16 mouse cellular contexts compared by ENCODE assay signal in genomic region chr7:35992511-35992910, GRCm38 (mm10).
DNase-seq lines count a peak whose midpoint lies in the region; ATAC-seq and TF ChIP-seq lines count a peak whose summit lies in the region.
"Had no signal": no experiment of that assay in that cellular context is flagged by ENCODE, and none has a peak within 500 bp of the region (broad histone marks: within the 10 kb centered on the region; RNA-seq: fewer than 3 reads in every experiment).

No protein-coding gene starts in this region.

- no peaks in the 10 kb centered on the region for H3K4me1 ChIP-seq in heart, embryonic 10.5 days
- H3K4me1 ChIP-seq in embryonic facial prominence, embryonic 13.5 days, result peaks cover 44% of the 10 kb centered on the region
- peaks cover 12% of the 10 kb centered on the region for H3K4me1 ChIP-seq in limb, embryonic 14.5 days (ENCODE audit: control insufficient read depth, insufficient read depth, low read length)
- H3K4me1 ChIP-seq in kidney, embryonic 15.5 days, result peaks cover 9% of the 10 kb centered on the region; the same call in 1 of the 2 replicates
- H3K4me1 ChIP-seq: forebrain, embryonic 15.5 days; heart, embryonic 15.5 days had no signal

- peak overlapping the region; percentile 17; the same call in 1 of the 2 replicates for H3K4me2 ChIP-seq in embryonic facial prominence, embryonic 13.5 days
- H3K4me2 ChIP-seq in limb, embryonic 14.5 days (replicated peaks; ENCODE audit: low read depth, low read length, severe bottlenecking), result 0 out of 2 replicates have a peak overlapping the region, but pooled peaks have one; percentile 3
- H3K4me2 ChIP-seq in kidney, embryonic 15.5 days, result no peak overlapping the region
- H3K4me2 ChIP-seq: forebrain, embryonic 15.5 days; heart, embryonic 15.5 days; neural tube, embryonic 13.5 days had no signal

- 83% methylated on average over 8 of the region's 8 CpGs for WGBS in heart, embryonic 10.5 days
- 8% methylated on average over 8 of the region's 8 CpGs for WGBS in embryonic facial prominence, embryonic 13.5 days
- 16% methylated on average over 8 of the region's 8 CpGs for WGBS in limb, embryonic 14.5 days
- WGBS in kidney, embryonic 15.5 days, result 68% methylated on average over 8 of the region's 8 CpGs

- H3K9me3 ChIP-seq in heart, embryonic 10.5 days, result no peaks in the 10 kb centered on the region
- H3K9me3 ChIP-seq in embryonic facial prominence, embryonic 13.5 days, result no peaks in the 10 kb centered on the region
- H3K9me3 ChIP-seq in limb, embryonic 14.5 days (ENCODE audit: control insufficient read depth, low read length), result no peaks in the 10 kb centered on the region
- no peaks in the 10 kb centered on the region for H3K9me3 ChIP-seq in kidney, embryonic 15.5 days (replicated peaks)
- H3K9me3 ChIP-seq: forebrain, embryonic 15.5 days; heart, embryonic 15.5 days had no signal

- no peak overlapping the region for H3K9ac ChIP-seq in embryonic facial prominence, embryonic 13.5 days
- H3K9ac ChIP-seq in limb, embryonic 14.5 days (ENCODE audit: low read depth, low read length, severe bottlenecking), result no peak overlapping the region
- H3K9ac ChIP-seq in kidney, embryonic 15.5 days, result no peak overlapping the region
- H3K9ac ChIP-seq: forebrain, embryonic 15.5 days; heart, embryonic 15.5 days; neural tube, embryonic 13.5 days had no signal

- no peak overlapping the region for H3K4me3 ChIP-seq in heart, embryonic 10.5 days
- H3K4me3 ChIP-seq in embryonic facial prominence, embryonic 13.5 days, result no peak overlapping the region
- H3K4me3 ChIP-seq in limb, embryonic 14.5 days (replicated peaks; ENCODE audit: low read length), result no peak overlapping the region
- no peak overlapping the region for H3K4me3 ChIP-seq in kidney, embryonic 15.5 days (replicated peaks)
- H3K4me3 ChIP-seq: forebrain, embryonic 15.5 days; heart, embryonic 15.5 days; neural tube, embryonic 13.5 days had no signal

- 0 out of 2 replicates have a peak, but pooled peaks have one; percentile 65 for ATAC-seq in embryonic facial prominence, embryonic 13.5 days (ENCODE audit: insufficient number of reproducible peaks, insufficient read depth, low FRiP score, low TSS enrichment, low read depth)
- no peak for ATAC-seq in limb, embryonic 14.5 days (ENCODE audit: low FRiP score, low read depth)
- no peak for ATAC-seq in kidney, embryonic 15.5 days (replicated peaks; ENCODE audit: low FRiP score)
- ATAC-seq: forebrain, embryonic 15.5 days; hindbrain, embryonic 16.5 days had no signal

- no peak overlapping the region for H3K27ac ChIP-seq in heart, embryonic 10.5 days
- peak overlapping the region; percentile 52 for H3K27ac ChIP-seq in embryonic facial prominence, embryonic 13.5 days
- H3K27ac ChIP-seq in limb, embryonic 14.5 days (replicated peaks; ENCODE audit: low read depth, low read length), result no peak overlapping the region
- no peak overlapping the region for H3K27ac ChIP-seq in kidney, embryonic 15.5 days
- H3K27ac ChIP-seq: forebrain, embryonic 15.5 days; heart, embryonic 15.5 days; kidney, postnatal 0 days; neural tube, embryonic 13.5 days had no signal

- DNase-seq in heart, embryonic 10.5 days (ENCODE audit: low spot score), result peak; percentile 6
- no peak for DNase-seq in heart, postnatal 4 days
- peak; percentile 61 for DNase-seq in T-cell, adult 2 months (ENCODE audit: low spot score)
- DNase-seq in limb, embryonic 14.5 days (ENCODE audit: low spot score), result peak; percentile 50
- DNase-seq in layer of hippocampus, postnatal 14 days (ENCODE audit: low spot score in 2 of 2), result no peak
- no peak for DNase-seq in kidney, postnatal 10 days
- DNase-seq: cerebellum, adult 11 months; gastrocnemius, postnatal 14 days; midbrain, embryonic 14.5 days had no signal

- no peaks in the 10 kb centered on the region for H3K36me3 ChIP-seq in heart, embryonic 10.5 days
- no peaks in the 10 kb centered on the region for H3K36me3 ChIP-seq in embryonic facial prominence, embryonic 13.5 days
- no peaks in the 10 kb centered on the region for H3K36me3 ChIP-seq in limb, embryonic 14.5 days (ENCODE audit: control insufficient read depth, insufficient read depth, low read length)
- no peaks in the 10 kb centered on the region for H3K36me3 ChIP-seq in kidney, embryonic 15.5 days
- H3K36me3 ChIP-seq: forebrain, embryonic 15.5 days; heart, embryonic 15.5 days; neural tube, embryonic 13.5 days had no signal

- H3K27me3 ChIP-seq in heart, embryonic 10.5 days (ENCODE audit: insufficient read depth, poor library complexity, severe bottlenecking), result no peaks in the 10 kb centered on the region
- H3K27me3 ChIP-seq in embryonic facial prominence, embryonic 13.5 days, result 0 out of 2 replicates have a peak, but pooled peaks cover 4% of the 10 kb centered on the region
- H3K27me3 ChIP-seq in limb, embryonic 14.5 days (ENCODE audit: control insufficient read depth, insufficient read depth, low read length), result no peaks in the 10 kb centered on the region
- H3K27me3 ChIP-seq in kidney, embryonic 15.5 days, result no peaks in the 10 kb centered on the region
- H3K27me3 ChIP-seq: forebrain, embryonic 15.5 days; heart, embryonic 15.5 days; neural tube, embryonic 13.5 days had no signal

- TF ChIP-seq POLR2A in limb, embryonic 14.5 days (IDR thresholded peaks at IDR 0.05; ENCODE audit: borderline replicate concordance, extremely low read depth, insufficient read depth, insufficient read length), result no peak

Comparison
In these comparisons a context has a peak if more than half of its experiments do, and no peak if none do; other contexts are left out.
1. DNase-seq: peak in heart, embryonic 10.5 days (single experiment), T-cell, adult 2 months (single experiment) and limb, embryonic 14.5 days (single experiment); none in heart, postnatal 4 days (single experiment), layer of hippocampus, postnatal 14 days (0 of 2) and kidney, postnatal 10 days (single experiment).